Mouse (Mus musculus) neural tube, embryonic 10.5 days (tissue): ENCODE results near the gene Rnase1.
A peak's percentile ranks its signal among the peaks of the same experiment; 100 is the strongest.

ENCODE experiments used
- DNase-seq: peaks from one replicate; pipeline ENCODE4 v3.0.0-alpha.2; 2017; ENCODE audit warnings: low spot score; ENCODE audit errors: extremely low spot score

The Rnase1 gene

DNA sequence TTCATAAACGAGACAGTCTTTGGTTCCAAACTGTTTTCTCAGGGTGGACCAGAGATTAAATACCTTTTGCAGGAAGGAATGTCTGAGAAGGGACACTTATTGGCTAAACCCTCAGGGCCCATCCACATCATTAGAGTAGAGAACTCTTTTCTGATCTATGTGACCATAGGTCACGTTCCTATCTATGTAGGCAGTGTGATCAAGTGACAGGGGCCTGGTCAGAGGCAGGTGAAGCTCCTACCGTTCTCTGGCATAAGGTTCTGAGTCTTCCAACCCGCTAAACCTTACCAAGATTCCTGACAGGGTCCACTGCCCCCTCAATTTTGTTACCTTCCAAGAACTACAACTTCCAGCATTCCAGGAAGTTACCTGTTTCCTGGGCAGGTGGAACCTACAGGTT, 4.5 kb downstream of the Rnase1 start:
- DNase-seq = no peak

DNA sequence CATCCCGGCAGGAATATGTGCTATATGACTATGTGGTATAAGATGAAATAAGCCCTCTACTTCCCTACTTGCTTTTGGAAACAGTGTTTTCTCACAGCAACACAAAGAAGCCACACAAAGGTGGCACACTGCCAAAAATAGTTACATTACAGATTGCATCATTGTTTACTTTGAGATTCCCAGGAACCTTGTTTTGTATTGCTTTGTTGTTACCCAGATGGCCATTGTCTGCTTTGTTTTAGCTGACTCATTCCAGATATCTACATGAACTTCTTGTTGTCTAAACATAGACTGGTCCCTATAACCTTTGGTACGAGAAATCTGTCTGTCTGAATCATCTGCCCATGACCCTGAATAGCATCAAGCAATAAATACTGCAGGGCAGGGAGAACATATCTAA, 6.2 kb downstream of the Rnase1 start:
- no peak for DNase-seq

DNA sequence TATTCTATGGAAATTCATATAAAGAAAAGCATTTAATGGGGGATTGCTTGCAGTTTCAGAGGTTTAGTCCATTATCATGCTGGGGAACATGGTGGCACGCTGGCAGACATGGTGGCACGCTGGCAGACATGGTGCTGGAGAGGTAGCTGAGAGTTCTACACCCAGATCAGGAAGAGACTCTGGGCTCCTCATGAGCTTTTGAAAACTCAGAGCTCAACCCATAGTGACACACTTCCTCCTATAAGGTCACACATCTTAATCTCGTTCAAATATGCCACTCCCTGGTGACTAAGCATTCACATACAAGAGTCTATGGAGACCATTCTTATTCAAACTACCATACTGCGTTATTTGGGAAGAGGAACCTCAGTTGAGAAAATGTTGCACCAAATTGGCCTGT, 14.2 kb downstream of the Rnase1 start:
- DNase-seq = no peak

DNA sequence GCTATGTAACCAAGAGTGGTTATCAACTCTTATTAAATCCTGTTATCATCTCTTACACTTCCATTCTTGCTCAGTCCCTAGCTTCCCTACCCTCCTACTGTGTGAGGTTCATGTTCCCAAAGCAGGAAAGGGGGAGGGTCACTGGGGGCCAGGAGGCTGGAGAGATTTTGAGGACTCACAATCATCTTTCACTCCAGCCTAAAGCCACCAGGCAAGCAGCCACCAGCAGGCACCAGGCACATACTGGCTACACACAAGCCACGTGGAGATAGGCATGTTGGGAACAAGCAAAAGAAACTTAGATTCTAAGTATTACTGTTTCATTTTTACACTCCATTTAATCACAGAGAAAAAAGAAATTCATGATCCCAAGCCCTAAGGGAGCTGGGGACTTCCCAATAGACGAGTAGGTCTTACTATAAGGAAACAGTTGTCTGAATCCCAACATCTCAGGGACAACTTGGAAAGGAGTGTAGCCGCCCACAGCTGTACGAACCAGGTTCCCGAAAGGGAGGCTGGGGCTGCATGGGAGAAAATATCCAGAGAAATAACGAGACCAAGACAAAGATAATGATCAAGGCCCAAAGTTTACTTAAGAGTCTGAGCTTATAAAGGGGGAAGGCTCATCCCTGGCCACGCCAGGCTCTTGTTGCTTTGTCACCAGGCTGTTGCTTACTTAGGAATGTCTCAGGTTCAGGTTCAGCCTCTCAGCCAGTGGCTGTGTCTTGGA, 15.3 kb downstream of the Rnase1 start:
- DNase-seq = no peak

DNA sequence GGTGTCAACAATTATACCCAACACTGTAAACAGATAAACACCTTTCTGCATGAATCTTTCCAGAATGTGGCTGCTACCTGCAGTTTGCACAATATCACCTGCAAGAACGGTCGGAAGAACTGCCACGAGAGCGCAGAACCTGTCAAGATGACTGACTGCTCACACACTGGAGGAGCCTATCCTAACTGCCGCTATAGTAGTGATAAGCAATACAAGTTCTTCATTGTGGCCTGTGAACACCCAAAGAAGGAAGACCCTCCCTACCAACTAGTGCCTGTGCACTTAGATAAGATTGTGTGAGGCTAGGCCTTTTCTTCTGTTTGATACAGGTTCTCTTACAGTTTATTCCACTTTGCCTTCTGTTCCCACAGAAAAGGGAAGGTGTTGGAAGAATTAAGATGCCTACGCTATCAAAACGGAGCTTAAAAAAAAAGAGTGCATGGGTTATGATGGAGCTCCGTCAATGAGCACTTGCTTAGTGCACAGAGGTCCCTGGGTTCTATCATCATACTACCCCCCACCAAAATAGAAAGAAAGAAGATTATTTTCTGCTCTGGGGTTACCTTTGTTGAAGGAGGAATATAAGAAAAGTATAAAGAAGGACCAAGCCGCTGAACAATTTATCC, 16.2 kb downstream of the Rnase1 start:
- DNase-seq = no peak

DNA sequence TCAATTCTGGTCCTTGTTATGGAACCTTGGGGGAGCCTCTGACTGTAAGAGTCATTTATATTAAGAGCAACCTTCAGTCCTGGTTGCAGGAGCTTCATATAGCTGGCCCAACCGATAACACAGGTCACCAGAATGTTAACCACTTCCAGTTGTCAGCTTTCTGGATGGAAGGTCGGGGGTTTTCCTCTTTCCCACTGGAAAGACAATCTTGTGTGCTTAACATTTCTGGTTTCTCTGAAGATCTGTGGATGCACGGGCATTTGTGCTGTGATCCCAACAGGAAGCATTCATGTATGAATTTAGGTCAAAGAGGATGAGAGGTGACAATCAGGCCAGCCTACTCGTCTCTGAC, 17.0 kb downstream of the Rnase1 start:
- no peak for DNase-seq

DNA sequence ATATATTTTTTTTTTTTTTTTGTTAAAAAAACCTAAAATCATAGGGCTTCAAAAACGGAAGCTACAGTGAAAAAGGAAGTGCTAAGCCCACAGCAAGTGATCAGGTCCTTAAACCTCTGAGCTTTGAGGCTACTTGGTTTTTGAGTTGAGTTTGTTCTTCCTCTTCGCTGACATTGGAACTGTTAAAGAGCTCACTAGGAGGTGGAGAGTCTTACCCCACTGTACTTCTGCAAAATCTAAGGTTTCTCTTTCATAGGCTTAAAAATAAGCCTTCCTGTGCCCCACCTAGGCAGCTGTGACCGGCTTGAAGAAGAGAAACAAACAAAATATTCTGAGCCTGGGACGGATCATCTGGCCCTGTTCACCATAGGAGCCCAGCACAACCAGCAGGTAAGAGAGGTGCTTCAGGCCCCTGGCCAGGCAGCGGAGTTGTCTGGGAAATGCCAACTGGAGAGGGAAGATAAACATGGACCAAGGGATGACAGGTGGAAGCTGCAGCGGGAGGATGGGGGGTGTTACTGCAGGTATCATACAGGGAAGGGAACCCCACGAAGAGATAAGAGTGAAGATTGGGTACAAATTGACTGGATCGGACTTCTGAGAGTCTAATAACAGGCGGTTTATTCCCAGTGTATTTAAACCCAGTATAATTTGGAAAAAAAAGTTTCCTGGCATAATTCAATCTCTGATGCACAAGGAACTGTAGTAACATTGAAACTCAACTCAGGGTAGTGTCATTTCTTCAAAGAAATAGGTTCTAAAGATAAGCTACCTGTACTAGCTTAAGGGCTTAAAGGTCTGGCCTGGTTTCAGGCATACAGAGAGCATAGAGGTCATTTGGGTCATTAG, 17.6 kb downstream of the Rnase1 start:
- no peak for DNase-seq

DNA sequence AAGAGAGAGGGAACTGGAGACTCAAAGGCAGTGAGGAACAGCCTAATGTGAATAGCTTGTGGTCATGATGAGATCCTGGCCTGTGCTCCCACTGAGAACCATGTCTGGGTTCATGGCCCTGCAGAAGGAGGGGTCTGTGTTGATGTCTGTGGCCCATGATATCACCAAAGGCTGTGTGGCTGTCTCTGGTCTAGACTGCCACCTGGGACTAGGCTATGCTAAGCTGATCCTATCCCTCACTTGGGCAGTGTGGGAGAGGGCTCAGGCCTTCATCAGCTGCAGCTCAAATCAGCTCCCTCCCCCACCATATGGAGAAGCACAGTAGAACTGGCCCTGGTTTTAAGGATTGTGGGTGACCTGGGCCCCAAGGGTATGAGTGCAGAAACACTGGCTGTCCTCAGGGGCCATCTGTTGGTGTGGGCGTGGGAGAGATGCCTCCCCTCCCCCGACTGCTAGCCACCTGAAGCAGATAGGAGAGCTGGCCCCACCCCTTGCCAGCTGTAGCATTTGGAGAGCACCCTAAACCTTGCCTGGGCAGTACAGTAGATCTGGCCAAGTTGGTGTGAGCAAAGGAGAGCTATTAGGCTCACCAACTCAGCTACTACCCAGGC, 18.8 kb downstream of the Rnase1 start:
- DNase-seq = no peak

DNA sequence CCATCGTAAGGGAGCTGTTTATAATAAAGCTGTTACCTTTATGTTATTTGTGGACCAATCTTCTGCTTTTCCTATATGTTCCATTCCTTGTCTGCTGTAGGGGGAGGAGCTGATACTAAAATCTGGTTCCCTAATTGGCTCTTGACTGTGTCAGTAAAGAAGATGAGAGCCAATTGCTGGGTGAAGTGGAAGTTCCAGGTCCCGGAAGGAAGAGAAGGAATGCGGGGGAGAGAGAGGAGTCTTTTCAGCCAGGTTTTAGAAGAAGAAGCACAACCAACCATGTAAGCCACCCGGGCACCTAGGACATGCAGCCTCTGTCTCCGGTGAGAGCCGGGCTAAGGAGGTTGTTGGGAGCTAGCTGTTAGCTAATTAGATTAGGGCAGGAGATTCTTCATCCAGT, 20.9 kb downstream of the Rnase1 start:
- no peak for DNase-seq

DNA sequence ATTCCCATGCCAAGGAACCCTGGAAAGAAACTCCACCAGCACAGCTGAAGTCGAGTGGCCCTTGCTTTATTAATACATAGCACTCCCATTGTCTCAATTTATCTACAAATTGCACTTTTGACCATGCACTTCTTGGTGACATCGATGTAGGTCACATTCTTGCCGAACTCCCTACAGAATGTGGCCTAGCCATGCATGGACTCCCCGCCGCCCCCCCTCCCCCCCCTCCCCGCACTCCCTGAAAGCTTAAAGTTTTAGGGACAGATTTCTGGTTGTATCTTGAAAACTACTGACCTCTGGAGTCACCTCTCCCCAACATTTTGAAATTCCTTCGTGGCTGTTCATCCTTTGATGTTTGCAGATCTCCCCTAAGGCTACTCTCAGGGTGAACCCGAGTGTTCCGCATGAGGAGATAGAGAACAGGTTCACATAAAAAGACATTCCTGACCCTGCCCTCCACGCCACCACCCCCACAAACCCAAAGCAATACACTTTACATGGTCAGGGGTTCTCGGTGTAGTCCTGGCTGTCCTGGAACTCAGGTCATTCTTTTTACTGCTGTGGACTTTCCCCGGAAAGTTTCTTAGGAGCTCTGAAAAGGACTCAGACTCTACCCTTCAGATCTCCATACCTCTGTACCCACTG, 32.5 kb downstream of the Rnase1 start, which contains the start of gene Eddm3b:
Gene Eddm3b, plus strand, starts transcription at position 511 of the 645 bp plus-strand sequence.
- DNase-seq = no peak

DNA sequence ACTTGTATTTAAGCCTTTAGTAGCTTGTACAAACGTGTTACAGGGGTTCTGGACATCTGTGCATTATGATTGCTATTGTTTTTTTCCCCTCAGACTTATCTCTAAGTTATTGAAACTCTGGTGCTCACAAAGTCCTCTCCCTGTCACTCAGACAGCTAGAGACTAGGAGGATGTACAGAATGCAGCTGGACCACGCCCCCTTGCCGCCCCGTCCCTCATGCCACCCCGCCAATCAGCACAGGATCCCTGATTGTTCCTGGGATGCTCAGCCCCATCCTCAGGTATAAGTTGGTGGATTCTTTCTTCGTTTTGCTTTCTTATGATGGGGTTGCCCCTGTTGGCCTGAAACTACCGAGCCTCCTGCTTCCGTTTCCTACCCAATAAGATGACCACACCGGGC, 33.1 kb downstream of the Rnase1 start:
- DNase-seq = no peak

DNA sequence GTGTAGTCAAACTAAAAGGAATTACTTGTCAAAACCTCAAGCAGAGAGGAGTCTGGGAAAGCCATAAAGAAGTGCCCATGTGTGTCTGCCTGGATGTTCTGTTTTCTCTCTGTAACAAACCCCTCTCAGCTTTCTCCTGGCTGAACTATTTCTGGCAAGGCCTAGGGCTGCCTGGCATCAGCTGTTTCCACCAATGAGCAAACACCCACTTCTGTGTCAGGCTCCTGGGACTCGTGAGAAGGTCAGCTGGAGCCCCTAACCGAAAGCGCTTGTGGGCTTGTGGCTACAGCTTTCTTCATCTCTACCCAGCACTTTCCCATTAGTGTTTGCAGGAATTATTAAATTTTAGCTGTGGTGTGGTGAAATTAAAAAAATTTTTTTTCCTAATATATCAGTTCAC, 34.6 kb downstream of the Rnase1 start:
- DNase-seq = no peak

DNA sequence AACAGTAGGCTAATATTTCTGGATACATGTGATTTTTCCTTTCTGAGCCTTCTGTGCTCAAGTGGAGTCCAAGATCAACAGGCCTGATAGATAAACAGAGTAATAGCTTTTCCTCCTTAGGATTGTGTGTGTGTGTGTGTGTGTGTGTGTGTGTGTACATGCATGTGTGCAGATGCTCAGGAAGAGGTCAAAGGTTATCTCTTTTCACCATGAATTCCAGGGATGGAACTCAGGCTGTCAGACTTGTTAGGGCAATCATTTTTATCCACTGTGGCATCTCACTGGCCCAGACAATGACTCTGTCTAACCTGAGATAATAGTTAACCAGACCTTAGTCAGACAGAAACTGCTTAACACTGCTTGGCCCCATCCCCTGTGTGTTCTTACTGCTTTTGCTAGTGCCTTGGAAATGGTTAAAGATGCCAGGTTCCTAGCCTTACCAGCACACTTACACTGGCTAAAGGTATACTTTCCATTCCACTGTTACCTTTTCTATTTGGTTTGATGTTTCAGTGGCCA, 40.1 kb downstream of the Rnase1 start:
- DNase-seq = no peak

DNA sequence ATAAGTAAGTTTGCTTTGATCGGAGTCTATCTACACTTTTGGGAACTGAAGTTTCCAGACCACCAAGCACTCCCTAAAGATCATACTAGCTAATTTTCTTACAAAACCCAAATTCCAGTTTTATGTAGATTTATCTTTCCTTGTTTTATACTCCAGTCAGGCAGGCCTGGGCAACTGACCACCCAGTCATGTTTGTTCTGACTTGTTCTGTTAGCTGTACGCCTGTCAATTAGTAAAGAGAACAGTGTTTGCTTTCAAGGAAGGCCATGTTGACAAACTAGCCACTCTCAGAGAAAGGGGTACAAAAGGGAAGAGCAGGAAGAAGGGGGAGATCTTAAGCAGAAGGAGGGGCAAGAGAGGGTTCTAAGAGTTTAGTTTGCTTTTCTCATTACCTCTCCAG, 42.2 kb downstream of the Rnase1 start:
- DNase-seq = no peak

DNA sequence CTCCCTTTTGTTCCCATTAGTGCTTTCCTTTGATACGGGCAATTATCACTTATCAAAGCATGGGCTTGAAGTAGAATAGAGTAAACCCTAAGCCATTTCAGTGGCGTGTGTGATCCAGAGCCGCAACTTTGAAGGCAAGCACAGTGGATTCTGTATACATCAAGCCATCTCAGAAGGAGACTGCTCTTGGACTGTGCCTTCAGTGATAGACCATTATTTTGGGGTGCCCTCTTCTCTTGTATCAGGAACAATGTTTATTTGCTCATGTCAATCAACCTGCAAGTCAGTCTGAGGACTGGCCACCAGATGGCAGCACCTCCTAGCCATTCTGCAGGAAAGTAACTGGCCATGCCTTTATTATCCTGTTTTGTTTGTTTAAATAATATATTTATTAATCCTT, 43.4 kb downstream of the Rnase1 start:
- DNase-seq = peak; percentile 70

DNA sequence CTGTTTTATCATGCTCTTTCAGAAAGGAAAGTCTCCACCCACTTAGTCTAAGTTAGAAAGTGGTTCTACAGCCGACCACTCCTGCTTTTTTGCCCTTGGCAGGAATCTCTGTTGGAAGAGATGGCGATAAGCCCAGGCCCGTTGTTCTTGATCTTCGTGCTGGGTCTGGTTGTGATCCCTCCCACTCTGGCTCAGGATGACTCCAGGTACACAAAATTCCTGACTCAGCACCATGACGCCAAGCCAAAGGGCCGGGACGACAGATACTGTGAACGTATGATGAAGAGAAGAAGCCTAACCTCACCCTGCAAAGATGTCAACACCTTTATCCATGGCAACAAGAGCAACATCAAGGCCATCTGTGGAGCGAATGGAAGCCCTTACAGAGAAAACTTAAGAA, 45.3 kb downstream of the Rnase1 start:
- no peak for DNase-seq

DNA sequence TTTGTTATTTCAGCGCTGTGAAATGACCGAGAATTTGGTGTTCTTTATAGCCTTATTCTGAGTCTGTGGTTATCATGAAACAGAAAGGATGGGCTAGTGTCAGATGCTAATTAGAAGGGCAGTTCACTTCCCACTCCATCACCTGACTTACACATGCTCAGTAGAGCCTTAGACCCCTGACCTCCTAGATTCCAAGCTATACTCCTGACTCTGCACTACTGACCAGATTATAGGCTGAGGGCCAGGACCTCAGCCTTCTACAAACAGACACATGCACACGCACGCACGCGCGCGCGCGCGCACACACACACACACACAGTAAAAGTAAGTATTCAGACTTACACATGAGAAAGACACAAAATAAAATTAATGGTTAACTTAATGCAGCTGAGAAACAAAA, 47.7 kb downstream of the Rnase1 start:
- DNase-seq = no peak

DNA sequence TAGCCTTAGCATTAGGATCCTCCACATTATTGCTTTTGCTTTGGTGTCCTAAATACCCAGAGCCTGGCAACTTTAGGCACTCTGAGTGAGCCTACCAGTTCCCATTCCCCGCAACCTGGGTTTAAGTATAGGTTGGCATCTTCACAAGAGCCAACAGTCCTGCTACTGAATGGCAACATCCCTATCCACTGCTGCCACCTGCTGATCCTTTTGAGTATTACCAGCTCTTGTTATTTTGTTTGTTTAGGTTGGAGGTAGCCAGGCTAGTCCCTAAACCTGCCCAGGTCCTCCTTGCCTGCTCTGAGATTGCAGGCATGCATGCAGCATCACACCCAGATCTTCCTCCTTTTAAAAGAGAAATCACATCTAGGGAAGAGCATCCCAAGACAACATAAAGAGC, 48.3 kb downstream of the Rnase1 start:
- peak; percentile 43 for DNase-seq

DNA sequence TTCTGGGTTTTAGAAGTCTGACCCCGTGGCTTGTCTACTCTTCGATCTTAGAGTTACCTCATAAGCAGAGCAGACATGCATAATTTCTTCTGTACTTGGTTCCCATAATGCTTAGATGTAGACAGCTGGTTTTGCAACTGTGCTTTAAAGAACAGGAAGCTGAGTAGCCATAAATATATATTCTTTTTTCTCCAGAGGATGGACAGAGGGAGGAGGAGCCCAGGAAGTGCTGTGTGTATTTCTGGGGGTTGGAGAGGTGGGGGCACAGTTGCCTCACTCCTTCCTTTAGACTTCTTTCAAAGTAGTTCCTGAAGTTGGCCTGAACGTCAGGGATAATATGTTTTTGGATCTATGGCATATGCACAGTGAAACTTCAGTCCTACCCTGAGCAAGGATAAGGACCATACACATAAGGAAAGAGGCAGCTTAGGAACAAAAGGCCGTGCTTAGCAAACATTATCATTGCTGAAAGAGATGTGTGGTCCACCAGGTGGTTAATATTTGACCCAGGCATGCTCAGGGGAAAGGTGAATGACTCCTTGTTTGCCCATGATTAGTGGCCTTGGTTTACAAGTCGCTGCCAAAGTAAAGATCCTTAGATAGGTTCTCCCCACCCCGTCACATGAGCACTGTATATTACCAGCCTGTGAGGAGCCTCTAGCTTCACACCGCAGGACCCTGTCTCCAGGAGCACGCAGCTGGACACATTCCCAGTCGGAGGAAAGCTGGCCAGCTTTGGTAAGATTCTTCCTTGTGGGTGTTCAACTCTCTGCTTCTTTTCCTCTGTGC, 50.7 kb downstream of the Rnase1 start:
- no peak for DNase-seq
